Mouse (Mus musculus) ovary, postnatal 36 days (tissue): ENCODE results near the gene Krt36.

Experiments used
- DNase-seq: peaks from one replicate; pipeline ENCODE4 v3.0.0; 2022; ENCODE audit warnings: low spot score, mixed read lengths

Krt36 gene

DNA sequence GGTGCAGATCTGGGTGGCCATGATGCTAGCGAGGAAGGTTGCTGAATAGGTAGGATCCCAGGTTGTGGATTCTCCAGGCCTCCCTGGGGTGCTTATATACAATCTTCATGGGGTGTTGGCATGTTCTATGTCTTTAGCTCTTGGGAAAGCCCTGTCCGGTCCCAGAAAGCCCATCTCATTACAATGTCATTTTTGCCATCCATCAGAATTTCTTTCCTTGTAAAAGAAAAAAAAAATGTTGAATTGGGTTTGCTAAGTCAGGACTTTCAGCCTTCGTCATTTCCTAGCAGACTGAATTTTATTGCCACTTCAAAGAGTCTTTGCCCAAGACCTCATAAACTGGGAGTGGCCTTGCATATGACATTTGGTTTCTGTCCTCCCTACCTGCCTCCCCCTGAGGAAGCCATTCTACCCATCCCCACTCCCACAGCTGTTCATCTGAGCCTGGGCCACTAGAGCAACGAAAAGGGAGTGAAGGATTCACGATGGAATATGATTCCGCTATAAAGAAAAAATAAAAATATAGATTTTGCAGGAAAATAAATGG is at the start of gene Krt36:
Krt36 (minus strand) TSS at position 51 of the 547 bp plus-strand sequence.
- no peak for DNase-seq

DNA sequence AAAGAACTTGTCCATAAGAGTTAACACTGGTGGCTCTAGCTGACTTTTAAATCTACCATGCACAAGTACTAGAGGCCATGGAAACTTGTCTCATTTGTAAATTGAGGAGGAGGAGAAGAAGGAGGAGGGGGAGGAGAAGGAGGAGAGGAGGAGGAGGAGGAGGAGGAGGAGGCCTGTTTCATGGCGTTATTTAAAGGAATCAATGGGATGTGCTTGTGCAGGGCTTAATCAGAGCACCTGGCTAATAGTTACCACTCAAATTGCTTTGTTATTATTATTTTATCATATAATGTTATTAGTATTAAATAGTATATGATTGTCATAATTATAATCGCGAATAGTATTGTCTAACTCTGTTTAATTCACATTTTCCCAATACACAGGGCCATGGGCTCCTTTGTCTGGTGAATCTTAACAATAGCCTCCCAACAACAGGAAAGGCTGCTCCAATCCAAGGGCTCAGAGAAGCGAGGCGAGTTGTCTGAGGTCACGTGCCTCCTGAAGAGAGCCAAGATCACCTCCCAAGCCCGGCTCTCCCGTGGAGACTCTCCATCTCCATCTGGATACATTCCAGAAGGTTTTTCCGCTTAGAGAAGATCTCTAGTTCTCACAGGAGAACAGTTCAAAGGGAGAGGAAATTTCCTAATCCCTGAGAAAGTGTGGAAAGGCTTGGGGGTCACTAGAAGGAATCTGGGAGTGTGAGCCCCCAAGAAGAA is 43.3 kb upstream of the Krt36 start, which contains the start of gene Krt19:
Krt19 (minus strand) TSS at position 51 of the 716 bp plus-strand sequence.
- DNase-seq: no peak

DNA sequence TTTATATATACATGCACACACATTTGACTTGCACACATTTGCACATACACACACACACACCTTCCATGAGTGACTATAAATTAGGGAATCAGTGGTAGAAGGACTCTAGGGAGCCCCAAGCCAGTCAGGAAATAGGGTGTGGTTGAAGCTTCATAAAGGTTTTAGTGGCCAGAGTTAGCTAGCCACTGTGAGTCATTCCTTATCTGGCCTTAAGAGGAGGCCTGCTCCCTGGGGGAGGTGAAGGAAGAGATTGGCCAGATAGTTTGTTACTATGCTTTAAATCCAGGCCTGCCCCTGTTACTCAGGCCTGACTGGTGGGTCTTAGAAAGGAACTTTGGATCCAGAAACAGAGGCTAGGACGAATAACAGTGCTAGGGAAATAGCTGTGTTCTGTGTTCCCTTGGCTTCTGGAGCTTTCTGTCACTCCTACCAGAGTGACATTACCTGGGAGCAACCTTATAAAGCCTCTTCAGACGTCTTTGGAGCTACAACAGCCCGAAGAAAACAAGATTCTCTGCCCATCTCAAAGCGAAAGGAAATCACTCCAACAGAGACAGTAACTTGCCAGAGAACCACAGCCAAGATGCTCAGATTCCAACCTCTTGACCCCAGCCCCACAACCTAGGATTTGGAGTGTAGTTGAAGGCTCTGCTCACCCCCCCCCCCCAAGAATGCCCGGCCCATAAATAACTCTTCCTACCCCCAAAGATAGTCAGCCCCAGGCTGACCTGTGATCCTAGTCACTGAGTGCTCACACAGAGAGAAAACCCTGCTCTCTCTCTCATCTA is 42.3 kb upstream of the Krt36 start:
- DNase-seq: no peak

DNA sequence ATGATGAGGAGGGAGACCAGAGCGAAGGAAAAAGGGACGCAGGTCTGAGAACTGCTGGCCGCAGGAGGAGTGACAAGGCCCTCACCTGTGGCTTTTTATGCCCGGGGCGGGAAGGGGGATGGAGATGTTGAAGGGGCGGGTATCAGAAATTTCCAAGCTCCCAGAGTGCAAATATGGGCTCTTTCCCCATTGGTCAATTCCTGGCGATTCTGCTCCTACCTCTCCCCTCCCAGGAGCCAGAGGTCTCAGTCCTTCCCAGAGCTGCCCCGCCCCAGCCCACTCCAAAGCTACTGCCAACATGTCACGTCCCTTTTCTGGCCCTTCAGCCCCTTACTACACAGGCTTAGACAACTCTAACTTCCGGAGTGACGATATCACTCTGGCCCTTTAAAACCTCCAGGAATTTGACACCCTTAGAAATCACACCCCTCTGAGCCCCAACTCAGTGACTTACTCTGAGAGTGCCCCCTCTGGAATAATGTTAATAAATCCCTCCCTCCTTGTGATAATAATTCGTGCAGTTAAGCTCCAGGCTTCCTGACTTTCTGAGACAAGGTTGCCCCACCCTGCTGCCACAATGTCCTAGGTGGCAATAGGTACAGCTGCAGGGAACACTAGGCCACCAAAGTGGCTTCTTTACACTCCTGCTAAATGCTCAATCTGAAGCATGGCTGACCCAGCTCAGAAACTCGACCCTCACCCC is 40.6 kb upstream of the Krt36 start:
- peak; percentile 43 for DNase-seq

DNA sequence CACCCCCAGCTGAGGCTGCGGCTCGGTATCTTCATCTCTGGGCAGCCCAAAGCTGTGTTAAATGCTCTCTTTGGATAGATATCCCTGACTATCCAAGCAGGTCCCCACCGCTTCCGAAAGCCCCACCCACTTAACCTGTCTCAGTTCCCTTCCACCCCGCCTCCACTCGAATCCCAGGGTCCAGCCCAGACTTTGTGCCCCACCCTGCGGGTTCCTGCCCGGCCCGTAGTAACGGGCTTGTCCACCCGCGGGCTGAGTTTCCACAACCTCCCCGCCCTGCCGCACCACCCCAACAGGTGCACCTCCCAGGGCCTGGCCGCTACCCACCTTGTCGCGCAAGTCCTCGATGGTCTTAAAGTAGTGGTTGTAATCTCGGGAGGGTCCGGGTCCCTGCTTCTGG is 39.7 kb upstream of the Krt36 start:
- no peak for DNase-seq

DNA sequence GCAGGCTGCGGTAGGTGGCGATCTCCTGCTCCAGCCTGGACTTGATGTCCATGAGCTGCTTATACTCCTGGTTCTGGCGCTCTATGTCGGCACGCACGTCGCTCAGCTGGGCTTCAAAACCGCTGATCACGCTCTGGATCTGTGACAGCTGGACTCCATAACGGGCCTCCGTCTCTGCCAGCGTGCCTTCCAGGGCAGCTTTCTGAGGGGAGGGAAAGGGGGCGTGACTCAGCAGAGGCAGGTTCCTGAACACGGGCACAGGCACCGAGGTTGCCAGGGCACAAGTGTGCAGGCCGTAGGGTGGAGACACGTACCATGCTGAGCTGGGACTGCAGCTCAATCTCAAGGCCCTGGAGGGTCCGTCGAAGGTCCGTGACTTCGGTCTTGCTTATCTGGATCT is 35.5 kb upstream of the Krt36 start:
- no peak for DNase-seq

DNA sequence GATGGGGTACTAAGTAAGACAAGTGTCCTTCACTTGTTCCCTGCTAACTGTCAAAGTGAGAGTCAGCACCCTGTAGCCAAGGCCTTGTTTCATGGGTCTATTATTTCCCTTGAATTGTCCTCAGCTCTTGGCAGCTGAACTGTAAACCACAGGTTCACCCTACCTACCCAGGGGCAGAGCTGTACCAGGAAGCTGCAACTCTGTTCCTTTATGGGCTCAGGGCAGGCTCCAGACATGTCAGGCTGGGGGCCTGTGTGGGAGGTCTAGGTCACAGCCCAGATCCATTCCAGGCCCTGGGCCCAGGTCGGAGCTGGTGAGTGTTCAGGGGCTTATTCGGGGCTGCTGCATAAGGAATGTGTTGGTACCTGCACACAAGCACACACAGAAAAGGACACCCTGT is 34.0 kb upstream of the Krt36 start:
- no peak for DNase-seq

DNA sequence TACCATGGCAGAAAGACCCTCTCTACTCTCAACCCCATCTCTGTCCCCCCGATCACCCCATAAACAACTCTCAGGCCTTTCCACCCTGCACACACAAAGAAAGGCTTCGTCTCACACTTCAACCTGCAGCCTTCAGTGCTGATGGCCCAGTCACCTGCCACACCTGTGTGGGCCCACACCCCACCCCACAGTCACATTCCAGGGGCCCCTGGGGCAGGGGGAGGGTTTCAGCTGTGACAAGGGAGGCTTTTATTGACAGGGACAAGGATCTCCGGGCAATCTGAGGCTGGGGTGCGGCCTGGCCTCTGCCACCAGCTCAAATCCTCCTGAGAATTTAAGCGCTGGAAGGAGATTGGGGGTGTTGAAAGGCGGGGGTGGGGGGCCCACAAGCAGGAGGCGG is 33.4 kb upstream of the Krt36 start:
- DNase-seq: no peak

DNA sequence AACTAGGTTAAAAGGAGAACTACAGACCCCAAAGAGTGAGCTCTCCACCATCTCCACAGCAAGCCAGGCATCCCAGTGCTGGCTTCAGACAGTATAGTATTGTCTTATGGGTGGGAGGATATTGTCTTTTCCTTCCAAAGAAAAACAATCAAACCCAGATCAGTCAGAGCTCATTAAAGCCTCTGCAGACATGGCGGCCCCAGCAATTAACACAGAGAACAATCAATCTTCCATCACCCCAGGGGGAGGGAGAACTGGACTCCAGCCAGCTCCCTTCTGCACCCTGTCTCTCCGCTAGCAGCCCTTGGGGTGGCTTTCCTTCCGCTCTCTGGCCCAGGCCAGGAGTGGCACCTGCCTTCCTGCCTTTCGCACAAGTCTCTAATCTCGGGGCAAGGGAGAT is 32.3 kb upstream of the Krt36 start:
- no peak for DNase-seq

DNA sequence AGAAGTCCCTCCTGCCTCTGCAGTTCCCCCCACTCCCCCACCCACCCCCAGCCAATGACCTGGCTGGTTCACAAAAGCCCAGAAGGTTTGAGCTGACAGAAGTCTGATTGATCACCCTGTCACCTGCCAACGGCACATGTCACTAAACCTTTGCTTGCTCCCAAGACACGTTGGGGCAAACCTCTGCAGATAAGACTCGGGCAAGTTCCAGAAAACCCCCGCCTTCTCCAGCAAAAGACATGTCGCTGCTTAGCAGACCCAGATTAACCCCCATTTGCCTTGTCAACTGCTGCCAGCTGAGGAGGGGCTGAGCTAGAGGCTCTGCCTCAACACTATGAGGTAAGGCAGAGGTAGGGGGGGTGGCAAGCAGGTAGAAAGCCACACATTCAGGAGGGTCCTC is 31.1 kb upstream of the Krt36 start:
- no peak for DNase-seq

DNA sequence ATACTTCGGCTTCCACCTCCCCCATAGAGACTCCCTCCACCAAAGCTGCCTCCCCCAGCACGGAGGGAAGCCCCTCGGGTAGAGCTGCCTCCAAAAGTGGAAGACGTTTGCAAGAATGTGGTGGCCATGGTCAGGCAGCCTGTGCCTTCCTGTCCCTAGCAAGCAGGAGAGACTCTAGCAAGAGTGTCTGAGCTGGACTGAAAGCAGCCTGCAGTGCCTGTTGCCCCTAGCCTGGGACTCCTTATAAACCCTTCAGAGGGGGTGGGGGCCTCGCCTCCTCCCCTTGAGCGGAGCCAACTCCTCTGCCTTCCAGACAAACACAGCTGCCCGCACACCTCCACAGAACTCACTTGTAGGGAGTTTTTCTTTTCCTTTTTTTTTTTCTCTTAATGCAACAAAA is 30.3 kb upstream of the Krt36 start, which contains the start of gene Krt15:
Krt15 (minus strand) TSS at position 198 of the 400 bp plus-strand sequence.
- DNase-seq: no peak

DNA sequence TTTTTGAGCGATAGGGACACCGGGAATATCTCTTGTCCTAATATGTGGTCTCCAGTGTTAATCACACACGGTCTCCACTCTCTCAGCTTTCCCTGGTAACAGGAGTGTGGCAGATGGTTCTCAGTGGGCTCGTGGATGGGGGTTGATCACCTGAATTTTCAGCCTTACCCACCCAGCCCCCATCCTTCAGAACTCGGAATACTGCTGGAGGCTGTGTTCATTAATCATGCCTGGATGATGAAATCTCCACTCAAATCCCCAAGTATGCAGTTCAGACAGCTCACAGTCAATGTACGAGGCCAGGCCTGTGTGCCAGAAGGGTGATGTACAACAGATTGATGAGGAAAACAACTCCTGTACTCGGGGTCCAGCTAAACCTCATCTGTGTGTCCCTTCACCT is 19.5 kb upstream of the Krt36 start:
- DNase-seq: no peak

DNA sequence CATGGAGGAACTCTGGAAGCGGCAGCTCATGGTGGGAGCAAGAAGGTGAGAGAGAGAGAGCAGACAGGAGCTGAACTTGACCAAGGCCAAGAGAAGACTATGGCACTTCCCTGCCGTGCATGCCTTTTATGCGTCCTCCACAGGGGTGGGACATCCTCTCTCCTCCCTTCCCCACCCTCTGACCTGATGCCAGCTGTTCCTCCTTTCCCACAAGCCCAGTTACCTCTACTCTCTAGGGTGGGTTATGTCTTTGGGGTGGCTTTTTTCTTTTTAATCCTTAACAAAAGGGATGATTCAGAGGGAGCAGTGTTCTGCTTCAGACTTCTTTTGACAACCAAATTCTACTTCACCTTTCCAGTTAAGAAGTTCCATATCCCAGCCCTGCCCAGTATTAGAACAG is 16.0 kb upstream of the Krt36 start, which contains the start of gene Krt13:
Krt13 (minus strand) TSS at position 101 of the 400 bp plus-strand sequence.
- no peak for DNase-seq

DNA sequence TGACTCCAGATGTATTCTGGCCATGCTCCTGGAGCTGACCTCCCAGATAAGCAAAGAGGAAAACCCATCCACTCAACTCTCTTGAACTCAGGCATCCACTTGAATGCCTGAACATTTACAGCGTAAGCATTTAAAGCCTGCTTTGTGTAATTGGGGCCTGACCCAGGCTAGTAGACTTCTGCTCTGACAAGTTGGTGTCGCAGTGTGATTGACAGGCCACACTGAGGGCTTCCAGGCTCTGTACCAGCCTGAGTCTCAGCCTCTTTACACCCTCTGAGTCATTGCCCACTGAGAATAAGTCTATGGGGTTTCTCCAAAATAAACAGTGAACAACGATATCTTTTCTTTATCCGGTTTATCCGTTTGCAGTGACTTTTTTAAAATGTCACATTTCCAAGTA is 14.9 kb upstream of the Krt36 start:
- DNase-seq: no peak

DNA sequence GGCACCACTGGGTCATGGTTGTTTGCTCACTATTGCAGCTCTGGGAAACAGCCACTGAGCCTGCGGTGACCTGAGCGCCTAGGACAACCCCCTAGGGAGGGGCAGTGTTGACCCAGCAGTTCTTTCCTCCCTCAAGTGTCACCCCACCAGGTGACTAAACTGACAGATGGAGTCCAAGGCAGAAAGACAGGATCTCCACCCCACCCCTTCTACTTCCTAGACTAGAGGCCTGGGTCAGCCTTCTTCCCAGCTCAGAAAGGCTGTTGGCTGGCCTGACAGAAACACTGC is 8.3 kb upstream of the Krt36 start:
- DNase-seq: no peak

DNA sequence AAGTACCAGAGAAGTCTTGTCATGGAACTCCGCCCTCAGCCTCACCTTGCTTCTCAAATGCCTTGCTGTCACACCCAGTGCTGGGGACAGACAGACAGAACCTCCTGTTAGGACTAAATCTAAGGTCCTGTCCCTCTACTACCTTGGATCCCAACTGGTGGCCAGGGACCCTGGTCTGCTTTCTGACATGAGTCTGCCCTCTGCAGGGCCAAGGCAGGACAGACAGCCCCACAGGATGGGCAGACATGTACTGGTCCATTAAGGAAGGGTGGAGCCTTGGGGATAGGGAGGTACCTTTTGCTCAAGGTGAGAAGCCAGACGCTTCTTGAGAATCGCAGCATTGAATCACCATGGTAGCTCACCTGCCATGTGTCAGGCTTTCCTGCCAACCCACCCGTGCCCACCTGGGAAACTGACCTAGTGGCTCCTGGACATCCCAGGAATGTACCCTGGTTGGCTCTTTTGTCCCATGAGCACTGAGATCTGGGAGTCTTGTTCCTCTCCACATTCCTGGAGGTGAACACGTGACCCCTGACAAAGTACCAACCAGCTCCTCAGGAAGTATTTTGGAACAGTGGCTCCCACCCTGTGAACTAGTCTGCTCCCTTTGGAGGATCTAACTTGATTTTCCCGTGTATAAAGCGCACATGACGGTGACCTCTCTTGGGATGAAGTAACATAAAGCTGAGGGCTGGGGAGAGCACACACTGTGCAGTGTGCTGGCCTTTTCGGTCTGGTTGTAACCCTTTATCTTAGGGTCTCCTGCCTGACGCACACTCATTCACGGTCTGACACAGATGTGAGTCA is 7.7 kb upstream of the Krt36 start:
- no peak for DNase-seq

DNA sequence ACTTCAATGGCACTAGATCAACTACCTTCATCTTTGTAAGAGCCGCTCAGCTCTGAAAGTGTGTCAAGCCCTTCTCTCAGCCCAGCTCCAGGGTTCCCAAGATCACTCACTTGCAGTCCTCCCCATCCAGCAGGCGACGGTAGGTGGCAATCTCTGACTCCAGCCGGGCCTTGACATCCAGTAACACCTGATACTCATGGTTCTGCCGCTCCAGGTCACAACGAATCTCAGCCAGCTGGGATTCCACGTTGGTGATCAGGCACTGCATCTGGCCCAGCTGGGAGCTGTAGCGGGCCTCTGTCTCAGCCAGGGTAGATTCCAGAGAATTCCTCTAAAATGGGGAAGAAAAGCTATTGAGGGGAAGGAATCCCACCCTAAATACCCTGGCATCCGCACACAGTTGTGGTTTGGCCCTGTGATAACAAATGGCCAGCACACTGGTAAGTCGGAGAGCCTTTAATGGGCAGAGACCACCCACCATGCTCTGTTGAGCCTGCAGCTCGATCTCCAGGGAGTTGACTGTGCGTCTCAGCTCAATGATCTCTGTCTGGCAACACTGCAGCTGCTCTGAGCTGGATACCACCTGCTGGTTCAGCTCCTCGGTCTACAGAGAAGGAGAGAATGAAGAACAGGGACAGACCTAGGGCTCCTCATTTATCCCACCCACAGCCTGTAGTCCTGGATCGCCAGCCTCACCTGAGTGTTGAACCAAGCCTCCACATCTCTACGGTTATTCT is 2.6 kb downstream of the Krt36 start:
- no peak for DNase-seq

DNA sequence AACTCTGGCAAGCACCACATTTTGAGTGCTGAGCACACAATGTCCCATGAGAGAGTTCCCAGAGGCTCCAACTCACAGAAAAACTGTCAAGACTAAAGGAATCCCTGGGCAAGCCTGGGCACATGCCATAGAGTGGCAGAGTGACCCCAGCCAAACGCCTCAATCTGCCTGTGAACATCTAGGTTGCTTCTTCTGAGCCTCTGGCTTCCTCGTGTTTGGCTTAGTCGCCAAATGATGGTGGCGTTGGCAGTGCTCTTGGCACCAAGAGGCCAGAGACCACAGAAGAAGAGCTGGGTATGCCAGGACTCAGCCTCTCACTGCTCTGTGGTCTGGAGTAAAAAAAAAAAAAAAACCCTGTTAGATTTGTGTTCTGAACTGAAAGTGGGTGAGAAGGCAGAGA is 5.0 kb downstream of the Krt36 start:
- no peak for DNase-seq

DNA sequence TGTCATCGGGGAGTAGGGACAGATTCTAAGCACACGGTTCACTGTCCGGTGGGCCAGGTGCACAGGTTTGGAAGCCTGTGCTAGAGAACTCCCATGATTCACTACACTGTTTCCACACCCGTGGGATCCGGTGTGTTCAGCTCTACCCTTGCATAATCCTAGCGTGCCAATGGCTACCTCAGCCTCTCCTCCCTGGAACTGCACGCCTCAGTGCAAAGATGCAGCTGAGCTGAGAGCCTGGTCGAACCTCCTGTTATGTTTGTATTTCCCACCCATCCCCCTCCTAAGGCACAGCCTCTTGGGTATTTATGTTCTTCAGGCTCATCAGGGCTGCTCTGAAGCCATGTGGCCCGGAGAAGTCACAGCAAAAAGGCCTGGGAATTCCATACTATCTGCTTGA is 7.6 kb downstream of the Krt36 start:
- no peak for DNase-seq

DNA sequence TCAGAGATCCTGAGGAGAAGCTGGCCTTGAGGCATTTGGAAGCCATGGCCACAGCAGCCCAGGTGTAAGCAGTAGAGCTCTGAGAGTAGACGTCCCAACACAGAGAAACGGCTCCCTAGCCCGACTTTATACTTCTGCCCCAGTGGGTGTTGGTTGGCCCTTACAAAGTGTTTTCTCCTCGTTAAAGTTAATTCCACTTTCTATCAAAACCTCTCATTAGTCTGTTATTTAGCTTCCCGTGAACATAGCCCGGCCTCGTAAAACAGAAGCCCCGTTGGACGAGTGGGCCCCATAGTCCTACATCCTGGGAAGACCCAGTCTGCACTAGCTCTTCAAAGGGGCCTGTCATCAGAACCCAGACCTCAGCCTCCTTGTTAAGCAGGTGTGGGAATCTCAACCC is 9.3 kb downstream of the Krt36 start, which contains the start of gene Krt35:
Krt35 (minus strand) TSS at position 101 of the 400 bp plus-strand sequence.
- DNase-seq: no peak
